Mouse (Mus musculus): ENCODE results near the gene Ddx58. TPM values are rescaled to one million over a fixed set of nuclear protein-coding genes. Genes with fewer than 3 reads are reported as not detected.

The Ddx58 gene
- polyA plus RNA-seq, 1 experiment, result 22.8 TPM

GRCm38 (mm10) chr4:40238483-40239408 lies 882 bp downstream of the Ddx58 start:
- Histone ChIP-seq H3K27ac (ENCODE audit: control insufficient read depth, insufficient read depth, low read length) (peak overlapping the region; percentile 99), H3K4me1 (replicated peaks; ENCODE audit: control insufficient read depth, insufficient read depth, low read length) (peaks cover 16% of the 10 kb centered on the region), H3K27me3 (ENCODE audit: control insufficient read depth, insufficient read depth, low read length) (no peaks in the 10 kb centered on the region), H3K36me3 (ENCODE audit: control insufficient read depth, insufficient read depth, low read length) (no peaks in the 10 kb centered on the region; the same call in 1 of the 2 replicates), H3K4me3 (ENCODE audit: control insufficient read depth, insufficient read depth, low read length) (peak overlapping the region; percentile 71)
- peak; percentile 65 for DNase-seq
- WGBS, result under 1% methylated on average over 17 of the region's 17 CpGs
- TF ChIP-seq CTCF (IDR thresholded peaks at IDR 0.05; ENCODE audit: borderline replicate concordance, control insufficient read depth, extremely low read depth, insufficient read depth, low read length, poor library complexity), result no peak

GRCm38 (mm10) chr4:40236829-40237228 lies 2.8 kb downstream of the Ddx58 start:
- no peaks in the 10 kb centered on the region; the same call in 1 of the 2 replicates for H3K36me3 ChIP-seq (ENCODE audit: control insufficient read depth, insufficient read depth, low read length)
- no peak overlapping the region; the same call in 1 of the 2 replicates for H3K27ac ChIP-seq (ENCODE audit: control insufficient read depth, insufficient read depth, low read length)
- H3K4me1 ChIP-seq (replicated peaks; ENCODE audit: control insufficient read depth, insufficient read depth, low read length), result peaks cover 16% of the 10 kb centered on the region
- peak; percentile 14 for DNase-seq
- H3K4me3 ChIP-seq (ENCODE audit: control insufficient read depth, insufficient read depth, low read length), result no peak overlapping the region
- 46% methylated on average over 4 of the region's 4 CpGs for WGBS
- TF ChIP-seq POLR2A (IDR thresholded peaks at IDR 0.05; ENCODE audit: control insufficient read depth, extremely low read depth, insufficient read depth, low read length, poor library complexity) (no peak), CTCF (IDR thresholded peaks at IDR 0.05; ENCODE audit: borderline replicate concordance, control insufficient read depth, extremely low read depth, insufficient read depth, low read length, poor library complexity) (no peak)
- H3K27me3 ChIP-seq (ENCODE audit: control insufficient read depth, insufficient read depth, low read length), result no peaks in the 10 kb centered on the region

- TF ChIP-seq POLR2A (IDR thresholded peaks at IDR 0.05; ENCODE audit: control insufficient read depth, extremely low read depth, insufficient read depth, low read length, poor library complexity) (no peak), CTCF (IDR thresholded peaks at IDR 0.05; ENCODE audit: borderline replicate concordance, control insufficient read depth, extremely low read depth, insufficient read depth, low read length, poor library complexity) (no peak)
- Histone ChIP-seq H3K36me3 (ENCODE audit: control insufficient read depth, insufficient read depth, low read length) (no peaks in the 10 kb centered on the region; the same call in 1 of the 2 replicates), H3K27me3 (ENCODE audit: control insufficient read depth, insufficient read depth, low read length) (no peaks in the 10 kb centered on the region), H3K4me3 (ENCODE audit: control insufficient read depth, insufficient read depth, low read length) (no peak overlapping the region), H3K4me1 (replicated peaks; ENCODE audit: control insufficient read depth, insufficient read depth, low read length) (peaks cover 10% of the 10 kb centered on the region), H3K27ac (ENCODE audit: control insufficient read depth, insufficient read depth, low read length) (no peak overlapping the region)
- no peak for DNase-seq
- 90% methylated on average over 6 of the region's 6 CpGs for WGBS
Measured at GRCm38 (mm10) chr4:40234256-40234655, 5.4 kb downstream of the Ddx58 start.

- H3K4me1 ChIP-seq (replicated peaks; ENCODE audit: control insufficient read depth, insufficient read depth, low read length), result peaks cover 3% of the 10 kb centered on the region
- no peak for DNase-seq
- H3K27ac ChIP-seq (ENCODE audit: control insufficient read depth, insufficient read depth, low read length), result no peak overlapping the region
- no peaks in the 10 kb centered on the region for H3K27me3 ChIP-seq (ENCODE audit: control insufficient read depth, insufficient read depth, low read length)
- WGBS, result 80% methylated on average over 7 of the region's 7 CpGs
- no peak for TF ChIP-seq POLR2A (IDR thresholded peaks at IDR 0.05; ENCODE audit: control insufficient read depth, extremely low read depth, insufficient read depth, low read length, poor library complexity)
- TF ChIP-seq CTCF (IDR thresholded peaks at IDR 0.05; ENCODE audit: borderline replicate concordance, control insufficient read depth, extremely low read depth, insufficient read depth, low read length, poor library complexity), result no peak
- no peaks in the 10 kb centered on the region; the same call in 1 of the 2 replicates for H3K36me3 ChIP-seq (ENCODE audit: control insufficient read depth, insufficient read depth, low read length)
- H3K4me3 ChIP-seq (ENCODE audit: control insufficient read depth, insufficient read depth, low read length), result no peak overlapping the region
Measured at GRCm38 (mm10) chr4:40233062-40233664, 6.5 kb downstream of the Ddx58 start.

GRCm38 (mm10) chr4:40229723-40230122 lies 9.9 kb downstream of the Ddx58 start:
- no peaks in the 10 kb centered on the region for H3K27me3 ChIP-seq (ENCODE audit: control insufficient read depth, insufficient read depth, low read length)
- DNase-seq, result no peak
- TF ChIP-seq POLR2A (IDR thresholded peaks at IDR 0.05; ENCODE audit: control insufficient read depth, extremely low read depth, insufficient read depth, low read length, poor library complexity) (no peak), CTCF (IDR thresholded peaks at IDR 0.05; ENCODE audit: borderline replicate concordance, control insufficient read depth, extremely low read depth, insufficient read depth, low read length, poor library complexity) (no peak)
- WGBS, result 91% methylated on average over 6 of the region's 6 CpGs
- no peak overlapping the region for H3K27ac ChIP-seq (ENCODE audit: control insufficient read depth, insufficient read depth, low read length)
- peaks cover 16% of the 10 kb centered on the region for H3K36me3 ChIP-seq (ENCODE audit: control insufficient read depth, insufficient read depth, low read length)
- H3K4me1 ChIP-seq (replicated peaks; ENCODE audit: control insufficient read depth, insufficient read depth, low read length), result no peaks in the 10 kb centered on the region
- H3K4me3 ChIP-seq (ENCODE audit: control insufficient read depth, insufficient read depth, low read length), result no peak overlapping the region

GRCm38 (mm10) chr4:40227886-40228285 lies 11.7 kb downstream of the Ddx58 start:
- Histone ChIP-seq H3K27me3 (ENCODE audit: control insufficient read depth, insufficient read depth, low read length) (no peaks in the 10 kb centered on the region), H3K4me1 (replicated peaks; ENCODE audit: control insufficient read depth, insufficient read depth, low read length) (no peaks in the 10 kb centered on the region), H3K27ac (ENCODE audit: control insufficient read depth, insufficient read depth, low read length) (no peak overlapping the region), H3K36me3 (ENCODE audit: control insufficient read depth, insufficient read depth, low read length) (peaks cover 25% of the 10 kb centered on the region), H3K4me3 (ENCODE audit: control insufficient read depth, insufficient read depth, low read length) (no peak overlapping the region)
- WGBS, result 100% methylated on average over 7 of the region's 7 CpGs
- no peak for DNase-seq
- TF ChIP-seq CTCF (IDR thresholded peaks at IDR 0.05; ENCODE audit: borderline replicate concordance, control insufficient read depth, extremely low read depth, insufficient read depth, low read length, poor library complexity) (no peak), POLR2A (IDR thresholded peaks at IDR 0.05; ENCODE audit: control insufficient read depth, extremely low read depth, insufficient read depth, low read length, poor library complexity) (no peak)
